ENCODE assay signal across 11 mouse cellular contexts in genomic region chr6:94806481-94807160, GRCm38 (mm10).
DNase-seq lines count a peak whose midpoint lies in the region; ATAC-seq and TF ChIP-seq lines count a peak whose summit lies in the region.
"Had no signal": no experiment of that assay in that cellular context is flagged by ENCODE, and none has a peak within 500 bp of the region (broad histone marks: within the 10 kb centered on the region; RNA-seq: fewer than 3 reads in every experiment).

No protein-coding gene starts in this region.

- H3K36me3 ChIP-seq in heart, adult 2 months (ENCODE audit: control insufficient read depth, insufficient read depth, low read length), result no peaks in the 10 kb centered on the region
- H3K36me3 ChIP-seq in heart, embryonic 12.5 days, result no peaks in the 10 kb centered on the region
- no peaks in the 10 kb centered on the region for H3K36me3 ChIP-seq in limb, embryonic 14.5 days (ENCODE audit: control insufficient read depth, insufficient read depth, low read length)
- H3K36me3 ChIP-seq: heart, embryonic 13.5 days had no signal

- H3K9me3 ChIP-seq in heart, embryonic 12.5 days (replicated peaks), result no peaks in the 10 kb centered on the region
- no peaks in the 10 kb centered on the region for H3K9me3 ChIP-seq in limb, embryonic 14.5 days (ENCODE audit: control insufficient read depth, low read length)
- H3K9me3 ChIP-seq: heart, embryonic 13.5 days had no signal

- no peak overlapping the region for H3K9ac ChIP-seq in heart, adult 2 months (ENCODE audit: low read depth, low read length)
- H3K9ac ChIP-seq in heart, embryonic 12.5 days, result no peak overlapping the region
- no peak overlapping the region for H3K9ac ChIP-seq in limb, embryonic 14.5 days (ENCODE audit: low read depth, low read length, severe bottlenecking)
- H3K9ac ChIP-seq: heart, embryonic 13.5 days had no signal

- TF ChIP-seq CTCF in heart, adult 2 months (IDR thresholded peaks at IDR 0.05), result no peak
- no peak for TF ChIP-seq CTCF in brain, embryonic 14.5 days (IDR thresholded peaks at IDR 0.05; ENCODE audit: borderline replicate concordance, extremely low read depth, insufficient read depth, insufficient read length)

- H3K27me3 ChIP-seq in heart, adult 2 months (ENCODE audit: control insufficient read depth, insufficient read depth, low read length), result no peaks in the 10 kb centered on the region
- no peaks in the 10 kb centered on the region for H3K27me3 ChIP-seq in heart, embryonic 12.5 days (replicated peaks)
- H3K27me3 ChIP-seq in limb, embryonic 14.5 days (ENCODE audit: control insufficient read depth, insufficient read depth, low read length), result no peaks in the 10 kb centered on the region
- H3K27me3 ChIP-seq: heart, embryonic 13.5 days had no signal

- TF ChIP-seq POLR2A in heart, adult 2 months (IDR thresholded peaks at IDR 0.05; ENCODE audit: insufficient read depth, low read depth, low read length), result no peak
- TF ChIP-seq POLR2A in brain, embryonic 14.5 days (IDR thresholded peaks at IDR 0.05; ENCODE audit: borderline replicate concordance, extremely low read depth, insufficient read depth, insufficient read length, poor library complexity, severe bottlenecking), result no peak
- no peak for TF ChIP-seq POLR2A in limb, embryonic 14.5 days (IDR thresholded peaks at IDR 0.05; ENCODE audit: borderline replicate concordance, extremely low read depth, insufficient read depth, insufficient read length)

- H3K27ac ChIP-seq in heart, adult 2 months, result no peak overlapping the region
- no peak overlapping the region for H3K27ac ChIP-seq in heart, embryonic 12.5 days (ENCODE audit: poor library complexity, severe bottlenecking)
- H3K27ac ChIP-seq in limb, embryonic 14.5 days (replicated peaks; ENCODE audit: low read depth, low read length), result peak overlapping the region; percentile 49; the same call in 1 of the 2 replicates
- H3K27ac ChIP-seq: heart, embryonic 13.5 days had no signal

- no peak overlapping the region for H3K4me2 ChIP-seq in heart, embryonic 12.5 days
- no peak overlapping the region for H3K4me2 ChIP-seq in limb, embryonic 14.5 days (replicated peaks; ENCODE audit: low read depth, low read length, severe bottlenecking)
- H3K4me2 ChIP-seq: heart, embryonic 13.5 days had no signal

- peak; percentile 21 to 22 for DNase-seq in heart, adult 2 months
- DNase-seq in brain, embryonic 14.5 days (ENCODE audit: low read depth), result peak; percentile 21
- DNase-seq in forelimb bud, embryonic 11.5 days (ENCODE audit: low read depth, low spot score), result peak; percentile 69
- DNase-seq in limb, embryonic 14.5 days (ENCODE audit: low spot score), result peak; percentile 70
- DNase-seq in spleen, adult 12 weeks (ENCODE audit: low spot score), result no peak
- DNase-seq in right cerebral cortex, postnatal 4 days, result no peak
- DNase-seq in kidney, adult 11 months, result no peak
- DNase-seq: right cerebral cortex, adult 18-20 months; thymus, adult 2 months had no signal

- no peak overlapping the region for H3K4me3 ChIP-seq in heart, adult 2 months
- no peak overlapping the region for H3K4me3 ChIP-seq in heart, embryonic 12.5 days
- H3K4me3 ChIP-seq in limb, embryonic 14.5 days (replicated peaks; ENCODE audit: low read length), result no peak overlapping the region
- H3K4me3 ChIP-seq: heart, embryonic 13.5 days had no signal

- H3K79me2 ChIP-seq in heart, adult 2 months (replicated peaks; ENCODE audit: control insufficient read depth, insufficient read depth, low read length), result no peaks in the 10 kb centered on the region

- ATAC-seq in heart, embryonic 12.5 days (ENCODE audit: insufficient number of reproducible peaks, low FRiP score), result no peak
- ATAC-seq in limb, embryonic 14.5 days (ENCODE audit: low FRiP score, low read depth), result peak; percentile 82

- intact Hi-C loops in heart, adult 2 months (cut with DNase I), result loop anchor here (5.0 kb wide), 1 partner anchor 106 kb away; no protein-coding TSS in a partner anchor

- no peak for TF ChIP-seq EP300 in heart, adult 2 months (IDR thresholded peaks at IDR 0.05; ENCODE audit: insufficient read depth, low read depth, low read length)

- H3K4me1 ChIP-seq in heart, adult 2 months (ENCODE audit: control insufficient read depth, insufficient read depth, low read length), result peaks cover 2% of the 10 kb centered on the region
- H3K4me1 ChIP-seq in heart, embryonic 12.5 days (replicated peaks), result peaks cover 32% of the 10 kb centered on the region
- peaks cover 18% of the 10 kb centered on the region for H3K4me1 ChIP-seq in limb, embryonic 14.5 days (ENCODE audit: control insufficient read depth, insufficient read depth, low read length)

- 70% methylated on average over 12 of the region's 12 CpGs for WGBS in heart, adult 2 months
- WGBS in heart, embryonic 12.5 days, result 41% methylated on average over 12 of the region's 12 CpGs
- 22% methylated on average over 12 of the region's 12 CpGs for WGBS in limb, embryonic 14.5 days

Comparison
In these comparisons a context has a peak if more than half of its experiments do, and no peak if none do; other contexts are left out.
1. DNase-seq: peak in heart, adult 2 months (2 of 2), brain, embryonic 14.5 days (single experiment), forelimb bud, embryonic 11.5 days (single experiment) and limb, embryonic 14.5 days (single experiment); none in spleen, adult 12 weeks (single experiment), right cerebral cortex, postnatal 4 days (single experiment) and kidney, adult 11 months (single experiment).